Mouse (Mus musculus): Measurements from ENCODE around the gene Zfp101.

Gene Zfp101

DNA sequence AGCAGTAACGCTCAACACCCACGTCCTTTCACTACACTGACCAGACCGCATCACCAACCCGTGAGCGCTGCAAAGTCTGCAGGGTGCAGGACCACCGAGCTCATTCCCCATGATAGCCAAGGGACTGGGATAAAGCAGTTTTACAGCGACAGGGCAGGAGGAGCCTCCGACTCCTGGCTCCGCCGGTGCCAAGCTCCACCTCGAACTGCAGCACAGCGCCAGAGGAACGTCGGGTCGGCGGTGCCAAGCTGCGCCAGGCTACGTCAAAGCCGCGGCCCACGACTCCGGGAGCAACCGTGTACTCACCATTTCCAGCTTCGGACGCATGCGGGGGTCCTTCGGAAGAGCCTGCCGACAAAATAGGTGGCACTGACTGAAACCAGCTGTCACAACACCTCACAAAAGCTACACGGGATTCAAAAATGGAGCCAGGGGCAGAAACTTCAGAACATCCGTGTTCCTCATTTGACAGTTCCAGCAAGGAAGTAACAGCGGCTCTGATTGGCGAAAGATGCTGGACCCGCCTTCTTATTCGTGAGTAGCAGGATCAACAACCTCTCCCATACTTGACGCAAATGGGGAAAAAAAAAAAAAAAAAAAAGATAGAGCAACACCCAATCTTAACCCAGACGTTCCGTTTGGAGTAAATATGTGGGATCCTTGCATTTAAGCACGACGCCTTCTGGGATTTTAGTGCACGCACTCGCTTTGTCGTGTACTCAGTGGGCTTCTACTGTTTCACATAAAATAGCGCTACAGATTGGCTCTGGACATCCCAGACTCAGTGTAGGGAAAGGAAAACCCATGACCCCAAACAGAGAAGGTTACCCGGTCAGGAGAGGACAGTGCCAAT, at the start of gene Zfp101:
Gene Zfp101, minus strand, starts transcription at position 460 of the 853 bp plus-strand sequence.
- peak; percentile 79 for DNase-seq

- no peak for DNase-seq
These were observed 46.7 kb upstream of the Zfp101 start for GRCm38 (mm10) chr17:33441159-33441558.

GRCm38 (mm10) chr17:33439922-33440321, 45.5 kb upstream of the Zfp101 start:
- DNase-seq: no peak

GRCm38 (mm10) chr17:33439148-33439547, 44.7 kb upstream of the Zfp101 start:
- peak; percentile 81 for DNase-seq

DNA sequence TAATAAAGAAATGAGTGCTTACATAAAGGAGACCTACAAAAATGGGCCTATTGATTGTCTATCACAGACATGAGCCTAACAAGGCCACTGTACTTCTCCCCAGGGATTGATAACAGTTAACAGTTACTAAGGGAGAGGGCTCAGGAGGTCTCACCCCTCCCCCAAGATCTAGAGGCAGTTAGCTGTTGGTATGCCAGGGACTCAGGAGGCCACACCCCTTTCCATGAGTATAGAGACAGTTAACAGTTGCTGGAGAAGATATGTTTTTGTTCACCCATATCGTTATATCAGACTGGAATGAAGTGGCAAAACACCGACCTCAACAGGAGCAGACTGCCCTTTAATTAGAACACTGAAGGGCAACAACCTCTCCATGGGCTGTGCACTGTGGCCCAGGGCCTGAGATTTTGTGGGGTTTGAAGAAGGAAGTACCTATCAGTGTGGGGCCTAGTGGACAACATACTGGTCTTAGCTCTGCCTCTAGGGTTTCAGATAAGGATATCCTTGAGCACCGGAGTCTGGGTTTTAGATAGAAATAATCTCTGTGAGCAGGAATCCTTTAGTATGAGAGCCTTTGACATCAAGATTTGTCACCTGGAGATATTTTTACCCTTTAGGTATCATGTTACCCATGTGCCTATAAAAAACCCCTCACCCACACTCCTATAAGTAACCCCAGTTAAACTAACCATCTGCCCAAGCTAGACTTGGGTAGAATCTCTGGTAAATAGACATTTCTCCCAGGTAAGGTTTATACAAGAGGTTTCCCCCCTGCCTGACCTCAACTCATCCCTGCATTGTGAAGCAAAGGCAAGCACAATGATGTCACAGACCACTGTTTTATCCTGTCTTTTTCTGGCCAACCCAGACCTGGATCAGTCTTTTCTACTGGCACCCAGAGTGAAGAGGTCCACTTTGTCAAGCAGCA, 37.8 kb upstream of the Zfp101 start, which contains the start of gene Actl9:
Gene Actl9, plus strand, starts transcription at position 878 of the 928 bp plus-strand sequence.
- DNase-seq: no peak

- DNase-seq: no peak
These were observed 2.2 kb downstream of the Zfp101 start for GRCm38 (mm10) chr17:33392271-33392670.

DNA sequence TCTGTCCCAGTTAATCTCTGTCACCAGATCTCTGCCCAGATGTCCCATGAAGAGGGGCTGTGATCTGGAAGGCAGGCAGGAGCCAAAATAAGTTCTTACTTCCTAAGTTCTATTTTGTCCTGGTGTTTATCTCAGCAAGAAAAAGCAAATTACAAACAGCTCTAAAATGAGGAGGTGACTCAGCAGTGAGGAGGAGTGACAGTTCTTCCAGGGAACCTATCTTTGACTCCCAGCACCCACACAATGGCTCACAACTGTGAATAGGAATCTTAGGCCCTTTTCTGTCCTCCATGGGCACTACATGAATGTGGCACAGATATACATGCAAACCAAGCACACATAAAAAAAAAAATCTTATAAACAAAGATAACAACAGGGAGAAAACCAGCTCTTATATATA, 8.7 kb downstream of the Zfp101 start:
- DNase-seq: no peak

- no peak for DNase-seq
These were observed 21.6 kb downstream of the Zfp101 start for GRCm38 (mm10) chr17:33372795-33373194.

GRCm38 (mm10) chr17:33358411-33359384, 35.7 kb downstream of the Zfp101 start, which contains the start of gene Zfp81:
Zfp81 (minus strand) TSS chr17:33358878.
- peak; percentile 83 for DNase-seq

- no peak for DNase-seq
These were observed 41.5 kb downstream of the Zfp101 start for GRCm38 (mm10) chr17:33352981-33353380.

Data from thymus, postnatal 25 days (tissue).